12 mouse cellular contexts compared by ENCODE assay signal in genomic region chr6:53314126-53314525, GRCm38 (mm10).
"Had no signal": no experiment of that assay in that cellular context is flagged by ENCODE, and none has a peak within 500 bp of the region (broad histone marks: within the 10 kb centered on the region; RNA-seq: fewer than 3 reads in every experiment).

No protein-coding gene starts in this region.

- H3K27ac ChIP-seq: kidney, embryonic 15.5 days; limb, embryonic 13.5 days; liver, embryonic 14.5 days; midbrain, embryonic 10.5 days; neural tube, embryonic 15.5 days had no signal

- H3K4me3 ChIP-seq: kidney, embryonic 15.5 days; limb, embryonic 13.5 days; midbrain, embryonic 10.5 days; myocyte; neural tube, embryonic 15.5 days had no signal

- H3K9ac ChIP-seq: kidney, embryonic 15.5 days; limb, embryonic 13.5 days; liver, embryonic 14.5 days; neural tube, embryonic 15.5 days had no signal

- H3K9me3 ChIP-seq: kidney, embryonic 15.5 days; limb, embryonic 13.5 days; midbrain, embryonic 10.5 days; neural tube, embryonic 15.5 days had no signal

- H3K4me2 ChIP-seq: kidney, embryonic 15.5 days; limb, embryonic 13.5 days; neural tube, embryonic 15.5 days had no signal

- H3K27me3 ChIP-seq: kidney, embryonic 15.5 days; limb, embryonic 13.5 days; neural tube, embryonic 15.5 days had no signal

- H3K36me3 ChIP-seq: kidney, embryonic 15.5 days; limb, embryonic 13.5 days; midbrain, embryonic 10.5 days; neural tube, embryonic 15.5 days had no signal

- H3K4me1 ChIP-seq: neural tube, embryonic 15.5 days had no signal

- DNase-seq: kidney, postnatal 14 days; lung, adult 18-20 months; lung, postnatal 36 days; midbrain, embryonic 14.5 days; right cerebral cortex, adult 18-20 months; right cerebral cortex, postnatal 25 days had no signal
